Mouse (Mus musculus): ENCODE results near the gene Prickle2.
A peak's percentile ranks its signal among the peaks of the same experiment; 100 is the strongest.

The Prickle2 gene

GRCm38 (mm10) chr6:92706145-92706466 lies at the start of gene Prickle2:
Gene Prickle2, minus strand, starts transcription at chr6:92706155.
- DNase-seq (ENCODE audit: low read depth): no peak

DNA sequence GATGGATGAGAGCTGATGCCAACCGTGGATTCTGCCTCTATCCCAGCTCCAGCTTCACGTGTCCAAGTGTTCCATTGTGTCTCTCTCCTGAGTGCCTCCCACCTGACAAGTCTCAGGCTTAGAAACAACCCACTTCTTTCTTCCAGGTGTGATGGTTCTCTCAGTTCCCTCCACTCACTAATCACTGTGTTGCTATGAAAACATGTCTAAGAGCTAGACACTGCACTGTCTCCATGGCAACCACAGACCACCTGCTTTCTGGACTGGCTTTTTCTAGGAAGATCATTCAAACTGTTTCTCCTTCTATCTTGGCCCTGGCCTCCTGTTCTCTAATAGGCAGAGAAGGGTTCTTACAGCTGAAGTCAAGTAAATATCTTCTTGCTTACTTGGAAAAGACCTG lies 46.8 kb upstream of the Prickle2 start:
- DNase-seq (ENCODE audit: low read depth): no peak

- DNase-seq (ENCODE audit: low read depth): no peak
These were observed 43.5 kb upstream of the Prickle2 start for GRCm38 (mm10) chr6:92749420-92749819.

GRCm38 (mm10) chr6:92743605-92744004 lies 37.6 kb upstream of the Prickle2 start:
- peak; percentile 30 for DNase-seq (ENCODE audit: low read depth)

- no peak for DNase-seq (ENCODE audit: low read depth)
These were observed 31.2 kb upstream of the Prickle2 start for GRCm38 (mm10) chr6:92737116-92737515.

GRCm38 (mm10) chr6:92733651-92734050 lies 27.7 kb upstream of the Prickle2 start:
- DNase-seq (ENCODE audit: low read depth): no peak

DNA sequence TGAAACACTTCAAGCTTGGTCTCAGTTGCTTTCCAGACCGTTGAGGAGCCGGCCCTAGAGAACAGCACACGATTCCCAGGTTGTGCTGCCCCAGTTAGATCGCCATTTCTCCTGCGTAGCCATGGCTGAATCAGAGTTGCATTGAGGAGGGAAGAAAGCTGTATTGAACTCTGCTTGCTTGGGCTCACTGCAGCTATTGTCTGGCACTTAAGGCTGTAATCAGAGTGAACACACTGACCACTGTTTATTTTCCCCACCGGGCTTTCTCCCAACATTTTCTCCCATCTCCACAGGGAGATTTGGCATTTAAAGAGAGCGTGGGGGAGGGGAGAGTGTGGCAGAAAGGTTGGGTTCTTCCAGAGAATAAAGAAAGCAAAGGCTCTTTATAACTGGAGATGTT lies 22.6 kb upstream of the Prickle2 start:
- no peak for DNase-seq (ENCODE audit: low read depth)

- DNase-seq (ENCODE audit: low read depth): peak; percentile 28
These were observed 22.1 kb upstream of the Prickle2 start for GRCm38 (mm10) chr6:92728084-92728483.

- DNase-seq (ENCODE audit: low read depth): no peak
These were observed 21.5 kb upstream of the Prickle2 start for GRCm38 (mm10) chr6:92727351-92727986.

DNA sequence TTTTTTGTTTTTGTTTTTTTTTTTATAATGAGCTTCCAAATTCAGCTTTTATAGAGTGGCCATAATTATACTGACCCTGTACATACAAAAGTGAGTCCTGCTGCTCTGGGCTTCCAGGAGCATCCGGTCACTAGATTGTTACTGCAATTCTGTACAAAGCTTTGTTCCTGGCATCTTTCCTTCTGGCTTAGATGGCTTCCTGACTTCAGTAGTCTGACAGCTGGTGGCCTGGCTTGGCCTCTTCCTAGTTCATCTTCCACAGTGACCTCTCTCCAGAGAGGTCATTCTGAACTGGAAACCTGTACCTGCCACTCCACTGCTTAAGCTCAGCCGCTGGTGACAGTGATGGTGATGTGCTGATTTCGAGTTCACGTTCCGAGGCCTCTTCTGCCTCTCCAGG lies 20.2 kb upstream of the Prickle2 start:
- DNase-seq (ENCODE audit: low read depth): no peak

DNA sequence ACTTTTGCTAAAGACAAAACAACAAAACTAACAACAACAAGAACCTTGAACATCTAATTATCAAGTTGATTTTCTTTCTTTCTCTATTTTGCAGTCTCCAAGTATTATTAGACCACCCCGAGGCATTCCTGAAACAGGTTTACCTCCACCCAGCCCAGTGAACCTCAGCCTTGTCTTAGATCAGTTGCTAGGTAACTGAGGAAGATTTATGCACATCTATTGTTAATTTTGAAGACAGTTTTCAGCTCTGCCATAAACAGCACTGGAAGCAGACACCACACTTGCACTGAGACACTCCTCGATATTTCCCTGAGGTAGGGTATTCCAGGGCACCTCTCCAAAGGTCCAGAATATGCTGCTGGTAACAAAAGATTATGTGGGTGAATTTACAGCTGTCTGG lies 18.4 kb upstream of the Prickle2 start:
- no peak for DNase-seq (ENCODE audit: low read depth)

GRCm38 (mm10) chr6:92715806-92716205 lies 9.9 kb upstream of the Prickle2 start:
- no peak for DNase-seq (ENCODE audit: low read depth)

DNA sequence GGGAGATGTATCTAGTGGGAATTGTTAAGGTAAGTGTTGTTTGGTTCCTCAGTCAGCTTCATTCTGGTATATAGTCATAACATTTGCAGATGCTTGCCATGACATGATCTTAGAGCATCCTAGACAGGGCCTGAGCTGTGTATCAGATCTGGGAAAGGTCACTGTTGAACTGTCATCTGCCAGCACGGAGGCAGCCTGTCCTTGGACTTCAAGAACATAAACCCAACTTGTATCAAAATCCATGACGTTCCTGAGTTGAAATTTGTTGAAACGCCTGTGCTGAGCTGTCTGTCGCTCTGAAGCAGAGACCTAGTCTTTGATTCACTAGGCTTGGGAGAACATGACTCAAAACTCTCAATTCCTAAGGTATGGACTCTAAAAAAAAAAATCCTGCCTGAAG lies 8.8 kb upstream of the Prickle2 start:
- DNase-seq (ENCODE audit: low read depth): no peak

- no peak for DNase-seq (ENCODE audit: low read depth)
These were observed 2.2 kb upstream of the Prickle2 start for GRCm38 (mm10) chr6:92708137-92708536.

GRCm38 (mm10) chr6:92705353-92706144 lies 406 bp downstream of the Prickle2 start:
- no peak for DNase-seq (ENCODE audit: low read depth)

GRCm38 (mm10) chr6:92704810-92705209 lies 1.1 kb downstream of the Prickle2 start:
- peak; percentile 12 for DNase-seq (ENCODE audit: low read depth)

GRCm38 (mm10) chr6:92699491-92700209 lies 6.3 kb downstream of the Prickle2 start:
- DNase-seq (ENCODE audit: low read depth): no peak

- DNase-seq (ENCODE audit: low read depth): no peak
These were observed 8.1 kb downstream of the Prickle2 start for GRCm38 (mm10) chr6:92697807-92698206.

DNA sequence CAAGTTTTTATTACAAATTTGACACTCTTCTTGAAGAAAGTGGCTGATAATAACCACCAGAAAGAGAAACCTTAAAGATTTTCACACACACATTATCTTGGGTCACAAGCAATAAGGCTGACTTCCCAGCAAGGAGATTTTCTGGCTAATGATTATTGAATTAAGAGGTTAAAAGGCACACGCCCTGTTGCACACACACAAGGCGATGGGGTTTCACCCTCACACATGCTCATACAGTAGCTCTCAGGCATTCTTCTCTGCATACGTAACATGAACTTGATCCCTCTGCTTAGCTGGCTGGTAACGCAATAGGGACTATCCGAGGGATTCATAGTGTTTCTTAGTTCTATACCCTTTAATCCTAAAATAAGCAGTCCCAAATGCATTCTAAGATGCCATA lies 18.6 kb downstream of the Prickle2 start:
- no peak for DNase-seq (ENCODE audit: low read depth)

- DNase-seq (ENCODE audit: low read depth): no peak
These were observed 31.5 kb downstream of the Prickle2 start for GRCm38 (mm10) chr6:92674394-92674925.

DNA sequence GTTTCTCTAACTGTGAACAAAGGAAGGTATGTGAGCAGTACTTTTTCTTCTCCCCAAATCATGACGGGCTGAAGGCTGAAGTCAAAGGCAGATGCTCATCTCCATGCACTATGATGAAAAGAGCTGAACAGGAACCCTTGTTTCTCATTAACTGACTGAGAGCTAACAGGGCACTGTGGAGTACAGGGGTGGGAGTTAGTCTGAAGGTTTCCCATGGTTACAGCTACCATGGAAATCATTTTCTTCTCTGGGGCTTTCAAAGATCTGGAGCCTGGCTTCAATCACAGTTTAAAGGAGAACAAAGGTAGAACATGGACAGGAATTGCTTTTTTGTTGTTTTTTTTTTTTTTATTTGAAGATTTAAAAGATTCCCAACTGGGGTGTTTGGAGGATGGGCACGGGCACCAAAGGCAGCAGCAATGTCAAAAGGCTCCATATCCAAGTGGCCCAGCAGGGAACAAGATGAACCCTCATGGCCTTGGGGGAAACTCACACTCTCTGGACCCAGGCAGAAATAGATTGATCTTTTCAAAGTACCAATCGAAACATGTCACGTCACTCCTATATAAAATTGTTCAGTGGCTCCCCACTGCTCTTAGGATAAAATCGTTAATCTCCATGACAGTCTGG lies 35.3 kb downstream of the Prickle2 start:
- DNase-seq (ENCODE audit: low read depth): no peak

GRCm38 (mm10) chr6:92669623-92670022 lies 36.3 kb downstream of the Prickle2 start:
- no peak for DNase-seq (ENCODE audit: low read depth)

All from fibroblast of lung, adult 2 months (primary cell).